Mouse (Mus musculus): Measurements from ENCODE around the gene Ptprg. TPM values are rescaled to one million over a fixed set of nuclear protein-coding genes. Genes with fewer than 3 reads are reported as not detected.
"Not testable (repeated sequence)": the region's sequence is repeated elsewhere in the genome, so short reads cannot be mapped to it uniquely, and the experiment has no call there.

The Ptprg gene
- polyA plus RNA-seq, 2 experiments = 0.69 to 1.4 TPM

GRCm38 (mm10) chr14:11812291-11812690, 259.0 kb downstream of the Ptprg start:
- no peak overlapping the region for H3K4me2 ChIP-seq (ENCODE audit: low read depth)
- DNase-seq (ENCODE audit: low read depth in 3 of 3, low spot score in 3 of 3) = no peak
- no peak overlapping the region for H3K9ac ChIP-seq (replicated peaks)
- TF ChIP-seq CTCF (IDR thresholded peaks at IDR 0.05; ENCODE audit: low read depth) = no peak
- no peak for TF ChIP-seq EP300 (IDR thresholded peaks at IDR 0.05; ENCODE audit: low read depth)
- H3K36me3 ChIP-seq (replicated peaks; ENCODE audit: control insufficient read depth, insufficient read depth, low read depth) = no peaks in the 10 kb centered on the region
- no peak overlapping the region for H3K4me3 ChIP-seq (ENCODE audit: insufficient read depth in 1 of 2, low read depth in 2 of 2, low read length in 2 of 2)
- no peak overlapping the region for H3K27ac ChIP-seq
- no peaks in the 10 kb centered on the region for H3K27me3 ChIP-seq (ENCODE audit: control insufficient read depth, insufficient read depth, low read length)
- H3K9me3 ChIP-seq (ENCODE audit: control insufficient read depth, low read length) = no peaks in the 10 kb centered on the region
- whole genome bisulfite sequencing (ENCODE audit: insufficient replicate concordance) = 54% methylated on average over 7 of the region's 7 CpGs
- ATAC-seq (ENCODE audit: insufficient read depth) = no peak
- H3K4me1 ChIP-seq (replicated peaks; ENCODE audit: control insufficient read depth in 2 of 2, insufficient read depth in 2 of 2, low read length in 1 of 2) = no peaks in the 10 kb centered on the region

DNA sequence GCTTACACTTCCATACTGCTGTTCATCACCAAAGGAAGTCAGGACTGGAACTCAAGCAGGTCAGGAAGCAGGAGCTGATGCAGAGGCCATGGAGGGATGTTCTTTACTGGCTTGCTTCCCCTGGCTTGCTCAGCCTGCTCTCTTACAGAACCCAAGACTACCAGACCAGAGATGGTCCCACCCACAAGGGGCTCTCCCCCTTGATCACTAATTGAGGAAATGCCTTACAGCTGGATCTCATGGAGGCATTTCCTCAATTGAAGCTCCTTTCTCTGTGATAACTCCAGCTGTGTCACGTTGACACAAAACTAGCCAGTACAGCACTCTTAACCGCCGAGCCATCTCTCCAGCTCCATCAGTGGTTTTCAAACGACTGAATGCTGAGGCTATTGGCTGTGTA, 261.5 kb downstream of the Ptprg start:
- not testable (repeated sequence) for DNase-seq (ENCODE audit: low read depth in 3 of 3, low spot score in 3 of 3); H3K4me2 ChIP-seq (ENCODE audit: low read depth); H3K9me3 ChIP-seq (ENCODE audit: control insufficient read depth, low read length); H3K4me1 ChIP-seq (replicated peaks; ENCODE audit: control insufficient read depth in 2 of 2, insufficient read depth in 2 of 2, low read length in 1 of 2); H3K4me3 ChIP-seq (ENCODE audit: insufficient read depth in 1 of 2, low read depth in 2 of 2, low read length in 2 of 2); H3K27ac ChIP-seq; ATAC-seq (ENCODE audit: insufficient read depth); H3K9ac ChIP-seq (replicated peaks); H3K36me3 ChIP-seq (replicated peaks; ENCODE audit: control insufficient read depth, insufficient read depth, low read depth); H3K27me3 ChIP-seq (ENCODE audit: control insufficient read depth, insufficient read depth, low read length)
- WGBS (ENCODE audit: insufficient replicate concordance) = 34% methylated on average over 4 of the region's 4 CpGs

GRCm38 (mm10) chr14:11817236-11817635, 263.9 kb downstream of the Ptprg start:
- DNase-seq (ENCODE audit: low read depth in 3 of 3, low spot score in 3 of 3) = no peak
- H3K9me3 ChIP-seq (ENCODE audit: control insufficient read depth, low read length) = no peaks in the 10 kb centered on the region
- no peak overlapping the region for H3K9ac ChIP-seq (replicated peaks)
- H3K4me3 ChIP-seq (ENCODE audit: insufficient read depth in 1 of 2, low read depth in 2 of 2, low read length in 2 of 2) = no peak overlapping the region
- 47% methylated on average over 6 of the region's 6 CpGs for WGBS (ENCODE audit: insufficient replicate concordance)
- no peaks in the 10 kb centered on the region for H3K27me3 ChIP-seq (ENCODE audit: control insufficient read depth, insufficient read depth, low read length)
- no peak overlapping the region for H3K27ac ChIP-seq
- no peaks in the 10 kb centered on the region for H3K36me3 ChIP-seq (replicated peaks; ENCODE audit: control insufficient read depth, insufficient read depth, low read depth)
- TF ChIP-seq CTCF (IDR thresholded peaks at IDR 0.05; ENCODE audit: low read depth) (no peak), EP300 (IDR thresholded peaks at IDR 0.05; ENCODE audit: low read depth) (no peak)
- no peak for ATAC-seq (ENCODE audit: insufficient read depth)
- no peaks in the 10 kb centered on the region for H3K4me1 ChIP-seq (replicated peaks; ENCODE audit: control insufficient read depth in 2 of 2, insufficient read depth in 2 of 2, low read length in 1 of 2)
- no peak overlapping the region for H3K4me2 ChIP-seq (ENCODE audit: low read depth)

DNA sequence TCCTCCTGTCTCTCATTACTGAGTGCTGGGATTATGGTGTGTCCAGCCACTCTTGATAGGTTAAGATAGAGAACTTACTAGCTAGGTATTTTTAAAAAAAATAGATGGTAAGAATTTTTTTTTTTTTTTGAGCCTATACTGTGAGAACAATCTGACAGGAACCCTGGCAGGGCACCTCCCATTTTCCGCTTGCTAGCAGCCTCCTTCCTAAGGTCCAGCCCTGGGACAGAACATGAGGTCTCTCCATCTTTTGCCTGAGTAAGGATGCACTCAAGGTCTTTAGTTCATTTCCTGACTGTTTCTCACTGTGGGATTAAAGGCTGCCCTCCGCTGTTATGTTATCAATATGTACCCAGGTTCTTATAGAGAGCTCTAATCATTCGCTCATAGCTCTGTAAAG, 264.7 kb downstream of the Ptprg start:
- no peak for TF ChIP-seq CTCF (IDR thresholded peaks at IDR 0.05; ENCODE audit: low read depth)
- TF ChIP-seq EP300 (IDR thresholded peaks at IDR 0.05; ENCODE audit: low read depth) = no peak
- H3K36me3 ChIP-seq (replicated peaks; ENCODE audit: control insufficient read depth, insufficient read depth, low read depth) = no peaks in the 10 kb centered on the region
- no peaks in the 10 kb centered on the region for H3K27me3 ChIP-seq (ENCODE audit: control insufficient read depth, insufficient read depth, low read length)
- H3K27ac ChIP-seq = no peak overlapping the region
- no peak overlapping the region for H3K9ac ChIP-seq (replicated peaks)
- DNase-seq (ENCODE audit: low read depth in 3 of 3, low spot score in 3 of 3) (no peak), ATAC-seq (ENCODE audit: insufficient read depth) (no peak)
- no peak overlapping the region for H3K4me2 ChIP-seq (ENCODE audit: low read depth)
- 62% methylated on average over 3 of the region's 3 CpGs for WGBS (ENCODE audit: insufficient replicate concordance)
- H3K4me3 ChIP-seq (ENCODE audit: insufficient read depth in 1 of 2, low read depth in 2 of 2, low read length in 2 of 2) = no peak overlapping the region
- no peaks in the 10 kb centered on the region for H3K4me1 ChIP-seq (replicated peaks; ENCODE audit: control insufficient read depth in 2 of 2, insufficient read depth in 2 of 2, low read length in 1 of 2)
- no peaks in the 10 kb centered on the region for H3K9me3 ChIP-seq (ENCODE audit: control insufficient read depth, low read length)

- H3K4me1 ChIP-seq (replicated peaks; ENCODE audit: control insufficient read depth in 2 of 2, insufficient read depth in 2 of 2, low read length in 1 of 2) = no peaks in the 10 kb centered on the region
- H3K4me2 ChIP-seq (ENCODE audit: low read depth) = no peak overlapping the region
- no peaks in the 10 kb centered on the region for H3K9me3 ChIP-seq (ENCODE audit: control insufficient read depth, low read length)
- WGBS (ENCODE audit: insufficient replicate concordance) = 66% methylated on average over 8 of the region's 8 CpGs
- H3K27ac ChIP-seq = no peak overlapping the region
- DNase-seq (ENCODE audit: low read depth in 3 of 3, low spot score in 3 of 3) (no peak), ATAC-seq (ENCODE audit: insufficient read depth) (no peak)
- H3K9ac ChIP-seq (replicated peaks) = no peak overlapping the region
- H3K27me3 ChIP-seq (ENCODE audit: control insufficient read depth, insufficient read depth, low read length) = no peaks in the 10 kb centered on the region
- H3K4me3 ChIP-seq (ENCODE audit: insufficient read depth in 1 of 2, low read depth in 2 of 2, low read length in 2 of 2) = no peak overlapping the region
- no peaks in the 10 kb centered on the region for H3K36me3 ChIP-seq (replicated peaks; ENCODE audit: control insufficient read depth, insufficient read depth, low read depth)
- TF ChIP-seq CTCF (IDR thresholded peaks at IDR 0.05; ENCODE audit: low read depth) = no peak
- TF ChIP-seq EP300 (IDR thresholded peaks at IDR 0.05; ENCODE audit: low read depth) = no peak
These were observed 265.4 kb downstream of the Ptprg start for GRCm38 (mm10) chr14:11818721-11819120.

DNA sequence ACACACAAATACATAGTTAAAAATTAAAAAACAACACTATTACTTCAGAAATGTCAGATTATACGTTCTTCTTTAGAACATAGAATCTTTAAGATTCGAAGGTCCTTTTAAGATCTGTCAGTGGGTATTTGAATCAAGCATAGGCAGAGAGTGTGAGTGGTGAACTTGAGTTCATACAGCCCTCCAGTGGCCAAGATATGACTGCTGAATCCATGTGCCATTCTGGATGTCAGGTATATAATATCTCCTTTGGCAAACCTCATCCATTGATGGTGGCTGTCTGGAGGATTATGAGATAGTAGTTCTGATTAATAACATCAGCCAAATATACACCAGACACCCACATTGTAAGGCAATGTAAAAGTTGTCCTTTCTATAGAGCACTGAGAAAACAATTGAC, 266.0 kb downstream of the Ptprg start:
- Histone ChIP-seq H3K4me3 (ENCODE audit: insufficient read depth in 1 of 2, low read depth in 2 of 2, low read length in 2 of 2) (no peak overlapping the region), H3K4me1 (replicated peaks; ENCODE audit: control insufficient read depth in 2 of 2, insufficient read depth in 2 of 2, low read length in 1 of 2) (no peaks in the 10 kb centered on the region), H3K4me2 (ENCODE audit: low read depth) (no peak overlapping the region), H3K27me3 (ENCODE audit: control insufficient read depth, insufficient read depth, low read length) (no peaks in the 10 kb centered on the region), H3K36me3 (replicated peaks; ENCODE audit: control insufficient read depth, insufficient read depth, low read depth) (no peaks in the 10 kb centered on the region), H3K27ac (no peak overlapping the region), H3K9ac (replicated peaks) (no peak overlapping the region), H3K9me3 (ENCODE audit: control insufficient read depth, low read length) (no peaks in the 10 kb centered on the region)
- DNase-seq (ENCODE audit: low read depth in 3 of 3, low spot score in 3 of 3) (no peak), ATAC-seq (ENCODE audit: insufficient read depth) (no peak)
- TF ChIP-seq EP300 (IDR thresholded peaks at IDR 0.05; ENCODE audit: low read depth) (no peak), CTCF (IDR thresholded peaks at IDR 0.05; ENCODE audit: low read depth) (no peak)
- WGBS (ENCODE audit: insufficient replicate concordance) = 66% methylated on average over 2 of the region's 2 CpGs
